Mouse (Mus musculus): ENCODE data around the gene Idh1. TPM values are rescaled to one million over a fixed set of nuclear protein-coding genes. Genes with fewer than 3 reads are reported as not detected.

The Idh1 gene
- polyA plus RNA-seq, 1 experiment = 333 TPM

GRCm38 (mm10) chr1:65112031-65112806 is 74.1 kb downstream of the Idh1 start:
- no peaks in the 10 kb centered on the region for H3K4me1 ChIP-seq (ENCODE audit: control insufficient read depth, insufficient read depth, insufficient read length, low read length)
- peak overlapping the region; percentile 51 for H3K27ac ChIP-seq (replicated peaks; ENCODE audit: low read depth, low read length)
- peak overlapping the region; percentile 8 for H3K4me3 ChIP-seq (ENCODE audit: insufficient read depth, low read depth, low read length)

DNA sequence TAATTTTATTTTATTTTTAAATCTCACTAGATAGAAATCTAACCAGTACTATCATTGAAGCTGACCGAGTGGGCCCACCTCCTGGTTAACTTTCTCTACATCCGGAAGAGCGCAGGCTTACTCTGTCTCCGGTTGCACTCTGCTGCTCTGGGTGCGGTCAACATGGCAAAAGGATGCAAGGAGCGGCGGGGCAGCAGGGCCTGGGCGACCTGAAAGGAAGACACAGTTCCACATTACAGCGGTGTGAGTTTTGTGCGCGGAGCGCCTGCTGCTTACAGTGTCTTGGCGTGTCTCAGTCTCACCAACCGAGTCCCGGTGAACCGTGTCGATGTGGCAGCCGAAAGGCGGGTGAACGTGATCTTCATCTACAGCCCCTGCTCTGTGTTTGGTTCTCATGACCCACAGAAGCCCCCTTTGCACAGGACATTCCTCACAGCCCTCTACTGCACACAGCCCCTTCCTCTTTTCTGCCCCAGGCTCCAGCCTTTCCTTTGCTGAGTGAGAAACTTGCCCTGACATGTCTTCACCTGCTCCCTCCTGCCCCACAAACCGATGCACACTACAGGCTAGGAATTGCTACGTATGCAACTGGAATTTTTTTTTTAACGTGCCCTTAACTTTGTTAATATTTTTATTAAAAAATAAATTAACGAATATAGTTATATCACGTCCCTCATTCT is 76.4 kb downstream of the Idh1 start:
- Histone ChIP-seq H3K27ac (replicated peaks; ENCODE audit: low read depth, low read length) (no peak overlapping the region), H3K4me3 (ENCODE audit: insufficient read depth, low read depth, low read length) (no peak overlapping the region), H3K4me1 (ENCODE audit: control insufficient read depth, insufficient read depth, insufficient read length, low read length) (no peaks in the 10 kb centered on the region)

- Histone ChIP-seq H3K4me3 (ENCODE audit: insufficient read depth, low read depth, low read length) (no peak overlapping the region), H3K4me1 (ENCODE audit: control insufficient read depth, insufficient read depth, insufficient read length, low read length) (no peaks in the 10 kb centered on the region), H3K27ac (replicated peaks; ENCODE audit: low read depth, low read length) (no peak overlapping the region)
Observed at GRCm38 (mm10) chr1:65109196-65109595, 77.1 kb downstream of the Idh1 start.

Other genes with a start within 250 kb of the Idh1 start
- 2.3 and 3.1 TPM in 2 replicates for gene Plekhm3, start 229.7 kb downstream of the Idh1 start, polyA plus RNA-seq (2012; ENCODE audit: insufficient read depth, insufficient read length, missing spikeins)
- gene Akr1cl, start 153.7 kb downstream of the Idh1 start, polyA plus RNA-seq (2012; ENCODE audit: insufficient read depth, insufficient read length, missing spikeins) = not detected in 2 replicates
- gene Cryge, start 135.4 kb downstream of the Idh1 start, polyA plus RNA-seq (2012; ENCODE audit: insufficient read depth, insufficient read length, missing spikeins) = not detected in 2 replicates
- gene Crygd, start 123.0 kb downstream of the Idh1 start, polyA plus RNA-seq (2012; ENCODE audit: insufficient read depth, insufficient read length, missing spikeins) = not detected in 2 replicates
- not detected in 2 replicates for gene Crygc, start 112.8 kb downstream of the Idh1 start, polyA plus RNA-seq (2012; ENCODE audit: insufficient read depth, insufficient read length, missing spikeins)
- gene Crygb, start 104.2 kb downstream of the Idh1 start, polyA plus RNA-seq (2012; ENCODE audit: insufficient read depth, insufficient read length, missing spikeins) = not detected in 2 replicates
- gene Cryga, start 83.1 kb downstream of the Idh1 start, polyA plus RNA-seq (2012; ENCODE audit: insufficient read depth, insufficient read length, missing spikeins) = not detected in 2 replicates
- gene Gm28845, start 66.9 kb downstream of the Idh1 start, polyA plus RNA-seq (2012; ENCODE audit: insufficient read depth, insufficient read length, missing spikeins) = not detected in 2 replicates
- not detected in 2 replicates for gene D630023F18Rik, start 63.3 kb downstream of the Idh1 start, polyA plus RNA-seq (2012; ENCODE audit: insufficient read depth, insufficient read length, missing spikeins)
- gene Pikfyve, start 183 bp upstream of the Idh1 start, polyA plus RNA-seq (2012; ENCODE audit: insufficient read depth, insufficient read length, missing spikeins) = 9.1 and 9.5 TPM in 2 replicates
- gene Pth2r, start 95.6 kb upstream of the Idh1 start, polyA plus RNA-seq (2012; ENCODE audit: insufficient read depth, insufficient read length, missing spikeins) = not detected in 2 replicates

All from brown adipose tissue, adult 24 weeks (tissue).